In the genomic region with DNA sequence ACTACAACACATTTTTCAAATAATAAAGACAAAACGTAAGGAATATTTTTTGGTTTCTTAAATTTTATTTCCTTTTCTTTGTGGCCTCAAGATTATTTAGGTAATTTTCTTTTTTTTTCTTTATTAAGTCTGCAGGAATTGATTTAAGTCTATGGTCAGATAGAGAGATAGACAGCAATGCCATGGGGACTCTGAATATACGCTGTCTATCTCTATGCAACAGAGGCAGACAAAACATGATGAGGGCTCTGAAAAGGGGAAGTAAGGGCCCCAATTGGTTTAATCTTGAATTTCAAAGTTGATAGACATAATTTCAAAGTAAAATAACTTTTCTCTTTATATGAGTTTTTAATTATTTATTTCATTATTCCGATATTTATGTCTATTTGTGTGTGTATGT, we compare ENCODE assay signal across 23 mouse cellular contexts.
A peak's percentile ranks its signal among the peaks of the same experiment; 100 is the strongest.
DNase-seq lines count a peak whose midpoint lies in the region; ATAC-seq and TF ChIP-seq lines count a peak whose summit lies in the region.
"Had no signal": no experiment of that assay in that cellular context is flagged by ENCODE, and none has a peak within 500 bp of the region (broad histone marks: within the 10 kb centered on the region; RNA-seq: fewer than 3 reads in every experiment).

No protein-coding gene starts in this region.

- peaks cover 11% of the 10 kb centered on the region; the same call in 1 of the 2 replicates for H3K4me1 ChIP-seq in G1E (ENCODE audit: insufficient read depth, low read depth, low read length)
- peaks cover 0 to 2% of the 10 kb centered on the region in 2 experiments for H3K4me1 ChIP-seq in MEL (ENCODE audit: control insufficient read depth in 1 of 2, insufficient read depth in 2 of 2, low read length in 2 of 2)
- 0 out of 2 replicates have a peak, but pooled peaks cover 7% of the 10 kb centered on the region for H3K4me1 ChIP-seq in forebrain, embryonic 13.5 days
- no peaks in the 10 kb centered on the region for H3K4me1 ChIP-seq in lung, adult 2 months (ENCODE audit: control insufficient read depth, insufficient read depth, low read length)

- H3K27ac ChIP-seq in MEL (ENCODE audit: control insufficient read depth, low read depth, low read length) = no peak overlapping the region
- no peak overlapping the region for H3K27ac ChIP-seq in forebrain, embryonic 13.5 days

- ATAC-seq in G1E (ENCODE audit: extremely low read depth, insufficient number of reproducible peaks, low FRiP score, poor library complexity, severe bottlenecking) = peak; percentile 81
- no peak for ATAC-seq in forebrain, embryonic 13.5 days
- ATAC-seq: activated CD4-positive, CD25-positive, alpha-beta regulatory T cell, adult 4 months; CD4-positive, CD25-positive, alpha-beta regulatory T cell, adult 4 months; Patski had no signal

- H3K79me2 ChIP-seq in MEL (ENCODE audit: control insufficient read depth, insufficient read depth, low read length, poor library complexity) = no peaks in the 10 kb centered on the region

- no peak overlapping the region for H3K4me3 ChIP-seq in G1E (ENCODE audit: low read depth, low read length)
- no peak overlapping the region for H3K4me3 ChIP-seq in MEL (ENCODE audit: control insufficient read depth in 1 of 2, insufficient read depth in 1 of 2, low read depth in 2 of 2, low read length in 2 of 2)
- no peak overlapping the region for H3K4me3 ChIP-seq in forebrain, embryonic 13.5 days
- H3K4me3 ChIP-seq in lung, adult 2 months (replicated peaks; ENCODE audit: extremely low read depth, low read depth, low read length) = no peak overlapping the region

- H3K9ac ChIP-seq in MEL (ENCODE audit: control insufficient read depth, low read depth, low read length, poor library complexity, severe bottlenecking) = no peak overlapping the region
- no peak overlapping the region for H3K9ac ChIP-seq in forebrain, embryonic 13.5 days

- no peak overlapping the region for H3K4me2 ChIP-seq in forebrain, embryonic 13.5 days

- TF ChIP-seq POLR2A in MEL (IDR thresholded peaks at IDR 0.05; ENCODE audit: control insufficient read depth in 1 of 2, insufficient read depth in 1 of 2, low read depth in 1 of 2, low read length in 2 of 2, poor library complexity in 1 of 2) = no peak
- no peak for TF ChIP-seq POLR2A in lung, adult 2 months (IDR thresholded peaks at IDR 0.05; ENCODE audit: borderline replicate concordance, extremely low read depth, low read depth, low read length)

- H3K27me3 ChIP-seq in G1E (ENCODE audit: insufficient read depth, low read length) = no peaks in the 10 kb centered on the region
- no peaks in the 10 kb centered on the region; a peak in 1 of 4 replicates for H3K27me3 ChIP-seq in MEL (ENCODE audit: control insufficient read depth in 1 of 2, insufficient read depth in 2 of 2, low read length in 2 of 2)
- H3K27me3 ChIP-seq in forebrain, embryonic 13.5 days = no peaks in the 10 kb centered on the region
- H3K27me3 ChIP-seq: CH12.LX had no signal

- no peak for DNase-seq in G1E (ENCODE audit: low spot score)
- DNase-seq in MEL (ENCODE audit: low read depth, low spot score) = peak; percentile 76
- peak; percentile 1 for DNase-seq in MEL-GATA-1-ER (ENCODE audit: extremely low read depth, low read depth)
- no peak for DNase-seq in lung, adult 2 months
- DNase-seq in adrenal gland, adult 8-10 months = no peak
- DNase-seq: adrenal gland, adult 2 months; adrenal gland, postnatal 10 days; adrenal gland, postnatal 14 days; adrenal gland, postnatal 25 days; adrenal gland, postnatal 36 days; B cell, adult 2 months; cerebellum, adult 11 months; cerebellum, adult 11-12 months; cerebellum, adult 18-20 months; cerebellum, adult 2 months; cerebellum, adult 8-10 months; cerebellum, adult 9-10 months; cerebellum, adult 9-11 months had no signal

- H3K36me3 ChIP-seq in G1E (replicated peaks) (no peaks in the 10 kb centered on the region), MEL (ENCODE audit: control insufficient read depth in 1 of 2, insufficient read depth in 2 of 2, low read length in 2 of 2) (peaks cover 0 to 4% of the 10 kb centered on the region in 2 experiments; a peak in 2 of 4 replicates)
- no peaks in the 10 kb centered on the region for H3K36me3 ChIP-seq in forebrain, embryonic 13.5 days (ENCODE audit: poor library complexity, severe bottlenecking)

- TF ChIP-seq CTCF in G1E (IDR thresholded peaks at IDR 0.05; ENCODE audit: low read depth, low read length) (no peak), MEL (IDR thresholded peaks at IDR 0.05 in 2 of 3, conservative IDR thresholded peaks at IDR 0.05 in 1 of 3; ENCODE audit: control insufficient read depth in 1 of 3, insufficient read depth in 1 of 3, low read depth in 2 of 3, low read length in 3 of 3, poor library complexity in 1 of 3, severe bottlenecking in 1 of 3) (no peak)
- TF ChIP-seq CTCF in lung, adult 2 months (IDR thresholded peaks at IDR 0.05; ENCODE audit: insufficient read depth, low read length) = no peak

- H3K9me3 ChIP-seq in G1E (replicated peaks) (no peaks in the 10 kb centered on the region), MEL (replicated peaks; ENCODE audit: insufficient read depth, low read length) (no peaks in the 10 kb centered on the region)
- no peaks in the 10 kb centered on the region for H3K9me3 ChIP-seq in forebrain, embryonic 13.5 days (replicated peaks)

- WGBS in forebrain, embryonic 13.5 days = 96% methylated on average over 3 of the region's 3 CpGs
- 89% methylated on average over 3 of the region's 3 CpGs for WGBS in lung, adult 2 months

- TF ChIP-seq EP300 in MEL (IDR thresholded peaks at IDR 0.05; ENCODE audit: low read depth in 1 of 2, low read length in 2 of 2) = peak; percentile 75 to 83; a peak in 3 of 4 replicates

- no peak for TF ChIP-seq RAD21 in MEL (IDR thresholded peaks at IDR 0.05; ENCODE audit: low read depth, low read length)

TF ChIP-seq in MEL, 35 proteins besides CTCF, POLR2A, EP300 and RAD21:
- TF ChIP-seq SIN3A (IDR thresholded peaks at IDR 0.05; ENCODE audit: low read length) (peak; percentile 20; the same call in 1 of the 2 replicates), ZNF384 (IDR thresholded peaks at IDR 0.05; ENCODE audit: low read depth, low read length) (peak; percentile 69), CHD2 (IDR thresholded peaks at IDR 0.05; ENCODE audit: low read length) (no peak), RCOR1 (IDR thresholded peaks at IDR 0.05; ENCODE audit: low read depth, low read length) (peak; percentile 74), GATA1 (IDR thresholded peaks at IDR 0.05; ENCODE audit: low read depth, low read length) (peak; percentile 79), TCF12 (IDR thresholded peaks at IDR 0.05; ENCODE audit: low read depth, low read length) (peak; percentile 76; the same call in 1 of the 2 replicates), JUND (IDR thresholded peaks at IDR 0.05; ENCODE audit: low read depth, low read length) (no peak)

Comparison
In these comparisons a context has a peak if more than half of its experiments do, and no peak if none do; other contexts are left out.
1. DNase-seq: peak in MEL (single experiment) and MEL-GATA-1-ER (single experiment); none in G1E (single experiment), lung, adult 2 months (single experiment) and adrenal gland, adult 8-10 months (single experiment).